In genomic region chr4:119975822-119976221, GRCm38 (mm10) we compare ENCODE assay signal across 20 mouse cellular contexts.
"Had no signal": no experiment of that assay in that cellular context is flagged by ENCODE, and none has a peak within 500 bp of the region (broad histone marks: within the 10 kb centered on the region; RNA-seq: fewer than 3 reads in every experiment).

No protein-coding gene starts in this region.

- H3K27me3 ChIP-seq: limb, embryonic 12.5 days had no signal

- DNase-seq: kidney, adult 2 months; kidney, postnatal 25 days; layer of hippocampus, adult 9-11 months; layer of hippocampus, postnatal 36 days; liver, postnatal 0 days; lung, embryonic 14.5 days; midbrain, embryonic 14.5 days; thymus, adult 18-20 months; thymus, postnatal 36 days had no signal

- ATAC-seq: intestine, postnatal 0 days; lung, postnatal 0 days had no signal

- H3K9me3 ChIP-seq: limb, embryonic 12.5 days; limb, embryonic 15.5 days had no signal

- H3K36me3 ChIP-seq: limb, embryonic 12.5 days; limb, embryonic 15.5 days had no signal

- H3K4me3 ChIP-seq: layer of hippocampus, adult 2 months; left cerebral cortex, adult 2 months; limb, embryonic 12.5 days; limb, embryonic 15.5 days; myocyte had no signal

- H3K4me2 ChIP-seq: limb, embryonic 12.5 days; limb, embryonic 15.5 days; liver, embryonic 11.5 days; lung, embryonic 14.5 days had no signal

- H3K27ac ChIP-seq: kidney, postnatal 0 days; layer of hippocampus, adult 2 months; left cerebral cortex, adult 2 months; limb, embryonic 12.5 days; limb, embryonic 15.5 days; liver, embryonic 14.5 days; macrophage had no signal

- H3K9ac ChIP-seq: limb, embryonic 12.5 days; limb, embryonic 15.5 days; liver, embryonic 14.5 days; liver, postnatal 0 days; lung, embryonic 14.5 days had no signal
